Mouse (Mus musculus): Measurements from ENCODE around the gene Wapl. TPM values are rescaled to one million over a fixed set of nuclear protein-coding genes. Genes with fewer than 3 reads are reported as not detected.

Wapl gene
- 11.4 and 14.8 TPM in 2 replicates for polyA plus RNA-seq (2012)

GRCm38 (mm10) chr14:34673395-34674228 lies at the start of gene Wapl:
Gene Wapl (plus strand): TSS chr14:34673928.

Other genes with a start within 250 kb of the Wapl start
- 0.02 and 0.14 TPM in 2 replicates for gene Bmpr1a, start 170.6 kb upstream of the Wapl start, polyA plus RNA-seq (2012)
- not detected in 2 replicates for gene 9230112D13Rik, start 151.1 kb upstream of the Wapl start, polyA plus RNA-seq (2012)
- not detected in 2 replicates for gene Ldb3, start 85.2 kb upstream of the Wapl start, polyA plus RNA-seq (2012)
- gene Opn4, start 73.8 kb upstream of the Wapl start, polyA plus RNA-seq (2012) = not detected in 2 replicates
- gene Grid1, start 146.2 kb downstream of the Wapl start, polyA plus RNA-seq (2012) = not detected in 2 replicates